Mouse (Mus musculus) heart, embryonic 12.5 days (tissue): ENCODE data around the gene Agbl3. TPM values are rescaled to one million over a fixed set of nuclear protein-coding genes. Genes with fewer than 3 reads are reported as not detected.
A peak's percentile ranks its signal among the peaks of the same experiment; 100 is the strongest.

Experiments used
- ATAC-seq: fragments of 200-750 bp; cut with Nextera tagmentation; 2 replicates; pipeline ENCODE4 v1.8.0; 2017; ENCODE audit warnings: moderate TSS enrichment, moderate library complexity; ENCODE audit not compliant: insufficient number of reproducible peaks, low FRiP score
- H3K27ac ChIP-seq: fragments of 300-500 bp; sonication (generic); 2 replicates; pipeline ENCODE4 v1.5.1; 2016; ENCODE audit warnings: mild to moderate bottlenecking, moderate library complexity; ENCODE audit not compliant: poor library complexity, severe bottlenecking
- H3K27me3 ChIP-seq: fragments of 300-500 bp; sonication (generic); replicated peaks from 2 replicates; pipeline ENCODE4 v1.6.1; 2016; ENCODE audit warnings: mild to moderate bottlenecking, moderate library complexity
- H3K36me3 ChIP-seq: fragments of 300-500 bp; sonication (generic); 2 replicates; pipeline ENCODE4 v1.6.1; 2016; ENCODE audit warnings: mild to moderate bottlenecking, moderate library complexity
- H3K4me1 ChIP-seq: fragments of 300-500 bp; sonication (generic); replicated peaks from 2 replicates; pipeline ENCODE4 v1.6.1; 2016; ENCODE audit warnings: mild to moderate bottlenecking
- H3K4me2 ChIP-seq: fragments of 300-500 bp; sonication (generic); 2 replicates; pipeline ENCODE4 v1.6.1; 2016; ENCODE audit warnings: mild to moderate bottlenecking, moderate library complexity
- H3K4me3 ChIP-seq: fragments of 300-500 bp; sonication (generic); 2 replicates; pipeline ENCODE4 v1.5.1; 2016; ENCODE audit warnings: mild to moderate bottlenecking
- H3K9ac ChIP-seq: fragments of 300-500 bp; sonication (generic); 2 replicates; pipeline ENCODE4 v1.6.1; 2016; ENCODE audit warnings: mild to moderate bottlenecking, moderate library complexity
- H3K9me3 ChIP-seq: fragments of 300-500 bp; sonication (generic); replicated peaks from 2 replicates; pipeline ENCODE4 v1.6.1; 2016; ENCODE audit warnings: mild to moderate bottlenecking, moderate library complexity
- WGBS: fragments of 180-500 bp; shearing (Covaris S2); methylation state at CpG from one replicate; pipeline ENCODE4 v1.1.7; 2016; 5-methylcytosine and 5-hydroxymethylcytosine counted together
- polyA plus RNA-seq: library from polyadenylated mRNA; unstranded; fragments of >200 nt; fragmentation: Nextera tagmentation; extraction: Ambion mirVana; gene quantifications from 2 replicates; pipeline ENCODE4 v1.2.1, GENCODE M21; 2016

The Agbl3 gene
- polyA plus RNA-seq: 6.2 and 6.4 TPM in 2 replicates

DNA sequence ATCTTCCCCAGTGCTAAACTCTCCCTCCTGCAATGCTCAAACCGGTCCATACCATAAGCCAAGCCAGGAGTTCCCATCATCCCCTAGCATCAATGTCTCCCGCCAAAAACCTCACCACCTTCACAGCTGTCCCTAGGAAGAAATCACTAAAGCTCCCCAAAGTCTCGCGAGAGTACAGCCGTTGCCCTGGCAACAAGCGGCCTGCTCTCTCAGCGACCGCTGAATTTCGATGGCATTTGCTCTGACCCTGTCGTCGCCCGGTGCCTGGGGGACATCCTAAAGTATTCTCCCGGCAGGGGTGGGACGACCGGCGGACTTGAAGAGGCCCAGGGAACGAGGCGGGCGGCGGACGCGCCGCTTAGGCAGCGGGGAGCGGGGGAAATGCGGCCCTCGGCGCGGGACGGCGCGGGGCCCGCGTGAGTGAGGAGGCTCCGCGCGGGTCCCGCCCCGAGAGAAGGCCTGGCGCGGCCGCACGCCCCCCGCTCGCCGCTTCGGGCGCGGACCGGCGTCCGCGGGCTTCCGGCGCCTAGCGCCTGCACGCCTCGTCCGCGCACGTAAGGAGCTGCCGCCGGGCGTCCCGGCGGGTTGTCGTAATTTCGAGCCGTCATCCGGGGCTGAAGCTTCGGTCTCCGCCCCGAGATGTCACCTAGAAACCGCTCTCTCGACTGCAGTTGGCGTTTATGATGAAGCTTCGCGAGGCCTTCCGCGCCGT is at the start of gene Agbl3:
Gene Agbl3 (plus strand): TSS at position 202 of the 712 bp plus-strand sequence.
- Histone ChIP-seq H3K4me3 (peak within 1 kb of the TSS; percentile 74), H3K27me3 (no peaks in the 10 kb centered on the region), H3K9me3 (no peaks in the 10 kb centered on the region), H3K27ac (peak within 1 kb of the TSS; percentile 98), H3K4me2 (peak within 1 kb of the TSS; percentile 73), H3K4me1 (no peaks in the 10 kb centered on the region), H3K36me3 (peaks cover 2% of the 10 kb centered on the region; the same call in 1 of the 2 replicates), H3K9ac (peak within 1 kb of the TSS; percentile 89)
- under 1% methylated on average over 66 of the region's 81 CpGs for WGBS
- ATAC-seq: peak; percentile 92

DNA sequence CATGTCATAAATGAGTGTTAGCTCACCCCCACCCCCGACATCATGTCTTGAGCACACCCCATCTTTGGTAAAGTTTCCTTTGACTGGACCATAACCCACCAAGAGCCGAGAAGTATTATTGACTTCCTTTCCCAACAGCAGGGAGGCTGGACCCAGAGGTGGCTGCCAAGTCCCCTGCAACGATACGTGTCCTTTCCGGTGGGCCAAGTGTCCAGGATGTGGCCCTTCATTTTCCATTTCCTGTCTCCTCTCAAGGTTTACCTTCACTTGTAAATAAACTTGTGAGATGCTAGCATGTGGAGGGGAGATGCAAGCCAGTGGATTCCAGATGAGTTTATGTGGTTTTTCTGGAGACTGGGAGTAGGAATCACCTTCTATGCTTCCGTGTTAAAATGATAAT is 49.2 kb upstream of the Agbl3 start:
- H3K27me3 ChIP-seq: no peaks in the 10 kb centered on the region
- H3K27ac ChIP-seq: no peak overlapping the region
- no peak overlapping the region for H3K4me3 ChIP-seq
- peaks cover 51% of the 10 kb centered on the region for H3K4me1 ChIP-seq
- H3K9me3 ChIP-seq: no peaks in the 10 kb centered on the region
- H3K36me3 ChIP-seq: 0 out of 2 replicates have a peak, but pooled peaks cover 4% of the 10 kb centered on the region
- H3K9ac ChIP-seq: no peak overlapping the region
- ATAC-seq: no peak
- 72% methylated on average over 6 of the region's 6 CpGs for WGBS
- no peak overlapping the region for H3K4me2 ChIP-seq

GRCm38 (mm10) chr6:34731529-34731928 is 48.7 kb upstream of the Agbl3 start:
- Histone ChIP-seq H3K27me3 (no peaks in the 10 kb centered on the region), H3K9me3 (no peaks in the 10 kb centered on the region), H3K4me3 (no peak overlapping the region), H3K4me2 (no peak overlapping the region), H3K27ac (no peak overlapping the region), H3K9ac (no peak overlapping the region), H3K36me3 (0 out of 2 replicates have a peak, but pooled peaks cover 4% of the 10 kb centered on the region), H3K4me1 (peaks cover 46% of the 10 kb centered on the region)
- WGBS: 84% methylated on average over 9 of the region's 9 CpGs
- no peak for ATAC-seq

DNA sequence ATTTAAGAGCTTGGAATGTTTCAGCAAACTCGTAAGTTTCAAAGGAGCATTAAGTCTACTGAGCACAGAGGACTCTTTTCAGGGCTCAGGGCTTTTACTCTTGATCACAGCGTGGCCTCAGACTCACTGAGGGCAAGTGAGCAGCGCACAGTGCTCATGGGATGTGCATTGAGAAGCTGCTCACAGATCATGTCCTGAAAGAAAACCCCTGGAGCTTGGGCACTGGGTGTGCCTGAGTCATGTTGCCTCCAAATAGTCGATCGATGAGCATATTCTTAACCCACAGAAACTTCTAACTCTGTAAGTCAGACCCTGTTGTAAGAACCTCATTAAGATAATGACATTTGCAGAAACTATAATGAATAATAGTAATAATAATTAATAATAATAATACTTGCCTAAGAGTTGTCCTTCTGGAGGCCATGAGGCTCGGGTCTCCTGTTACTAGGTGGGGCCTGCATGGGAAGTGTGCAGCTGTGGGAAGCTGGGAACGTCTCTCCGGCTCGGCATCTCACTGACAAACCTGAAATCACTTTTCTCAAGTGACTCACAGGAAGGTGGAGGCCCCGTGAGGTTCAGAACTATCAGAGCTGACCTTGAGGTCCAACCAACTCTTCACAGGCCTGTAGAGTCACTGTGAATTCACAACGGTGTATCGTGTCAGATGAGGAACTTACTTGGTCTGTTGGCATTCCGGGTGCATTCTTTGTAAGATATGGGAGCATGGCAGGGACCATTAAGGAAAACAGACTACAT is 45.1 kb upstream of the Agbl3 start:
- H3K9me3 ChIP-seq: no peaks in the 10 kb centered on the region
- H3K27me3 ChIP-seq: no peaks in the 10 kb centered on the region
- peak overlapping the region; percentile 62 for H3K27ac ChIP-seq
- H3K4me1 ChIP-seq: peaks cover 33% of the 10 kb centered on the region
- no peak overlapping the region for H3K4me2 ChIP-seq
- no peak overlapping the region for H3K9ac ChIP-seq
- H3K36me3 ChIP-seq: 0 out of 2 replicates have a peak, but pooled peaks cover under 1% of the 10 kb centered on the region
- 52% methylated on average over 13 of the region's 13 CpGs for WGBS
- no peak for ATAC-seq
- no peak overlapping the region for H3K4me3 ChIP-seq

- Histone ChIP-seq H3K27me3 (no peaks in the 10 kb centered on the region), H3K36me3 (peaks cover 11% of the 10 kb centered on the region), H3K4me2 (no peak overlapping the region), H3K4me3 (no peak overlapping the region), H3K9me3 (no peaks in the 10 kb centered on the region), H3K4me1 (peaks cover 21% of the 10 kb centered on the region), H3K9ac (no peak overlapping the region), H3K27ac (no peak overlapping the region)
- 63% methylated on average over 2 of the region's 2 CpGs for whole genome bisulfite sequencing
- ATAC-seq: no peak
Measured at GRCm38 (mm10) chr6:34736934-34737333, 43.3 kb upstream of the Agbl3 start.

DNA sequence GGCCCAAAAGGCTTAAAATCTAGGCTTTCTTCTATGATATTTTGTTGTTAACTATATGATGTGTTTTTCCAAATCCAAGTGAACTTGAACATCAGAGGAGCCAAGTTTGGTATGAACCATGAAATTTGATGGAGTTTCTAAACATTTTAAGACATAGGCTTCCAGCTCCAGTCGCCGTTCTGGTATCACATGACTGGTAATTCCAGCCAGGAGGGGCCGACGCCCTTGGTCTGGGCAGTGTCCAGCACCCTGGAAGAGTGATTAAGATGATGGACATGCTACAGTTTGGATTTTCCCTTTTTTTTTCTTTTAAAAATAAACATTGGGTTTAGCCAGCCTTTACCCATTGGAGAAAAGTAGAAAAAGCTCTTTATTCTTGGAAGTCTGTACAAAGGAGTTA is 36.3 kb upstream of the Agbl3 start:
- peaks cover 75% of the 10 kb centered on the region for H3K36me3 ChIP-seq
- no peak overlapping the region for H3K27ac ChIP-seq
- no peaks in the 10 kb centered on the region for H3K9me3 ChIP-seq
- no peak overlapping the region for H3K9ac ChIP-seq
- H3K4me3 ChIP-seq: no peak overlapping the region
- 59% methylated on average over 4 of the region's 4 CpGs for WGBS
- no peak for ATAC-seq
- H3K27me3 ChIP-seq: no peaks in the 10 kb centered on the region
- H3K4me1 ChIP-seq: peaks cover 15% of the 10 kb centered on the region; the same call in 1 of the 2 replicates
- H3K4me2 ChIP-seq: no peak overlapping the region

DNA sequence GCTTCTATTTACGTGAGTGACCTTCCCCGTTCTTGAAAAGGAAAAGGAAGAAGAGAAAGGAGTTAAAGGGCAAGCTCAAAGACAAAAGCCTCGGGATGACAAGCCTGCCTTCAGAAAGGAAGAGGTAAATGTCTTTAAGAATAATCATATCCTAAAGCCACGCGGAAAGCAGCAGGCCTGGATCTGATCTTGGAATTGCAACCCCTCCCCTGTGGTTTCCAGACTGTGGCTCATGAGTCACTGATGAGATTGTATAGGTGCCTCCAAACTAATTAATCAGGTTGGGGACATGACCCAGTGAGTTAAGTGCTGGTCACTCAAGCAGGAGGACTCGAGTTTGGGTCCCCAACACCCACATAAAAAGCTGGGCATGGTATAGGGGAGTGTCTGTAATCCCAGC is 32.4 kb upstream of the Agbl3 start:
- WGBS: 61% methylated on average over 6 of the region's 6 CpGs
- Histone ChIP-seq H3K4me2 (no peak overlapping the region), H3K27ac (no peak overlapping the region), H3K4me1 (peaks cover 26% of the 10 kb centered on the region), H3K9ac (no peak overlapping the region), H3K36me3 (peaks cover 73% of the 10 kb centered on the region), H3K9me3 (no peaks in the 10 kb centered on the region), H3K27me3 (no peaks in the 10 kb centered on the region), H3K4me3 (no peak overlapping the region)
- ATAC-seq: no peak

- Histone ChIP-seq H3K4me2 (no peak overlapping the region), H3K36me3 (peaks cover 73% of the 10 kb centered on the region), H3K4me3 (no peak overlapping the region), H3K4me1 (peaks cover 26% of the 10 kb centered on the region), H3K9ac (no peak overlapping the region), H3K9me3 (no peaks in the 10 kb centered on the region), H3K27ac (no peak overlapping the region), H3K27me3 (no peaks in the 10 kb centered on the region)
- no peak for ATAC-seq
- WGBS: 89% methylated on average over 11 of the region's 11 CpGs
Measured at GRCm38 (mm10) chr6:34748566-34748965, 31.7 kb upstream of the Agbl3 start.

DNA sequence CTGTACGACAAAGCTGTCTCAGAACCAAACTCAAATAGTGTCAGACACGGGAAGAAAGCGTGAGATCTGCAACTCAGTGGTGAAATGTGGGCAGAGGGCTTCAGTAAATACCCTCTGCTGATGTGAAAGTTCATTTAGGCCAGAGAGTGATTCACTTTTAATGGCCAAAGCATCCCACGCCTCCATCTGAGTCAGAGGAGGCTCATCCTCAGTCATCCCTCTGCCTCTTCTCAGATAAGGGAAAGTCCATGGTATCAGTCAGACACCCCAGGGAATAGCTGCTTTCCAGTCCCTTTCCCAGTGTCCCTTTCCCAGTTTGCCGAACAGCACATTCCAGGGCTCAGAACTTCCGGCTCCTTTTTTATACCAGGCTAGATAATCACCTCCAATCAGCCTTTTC is 30.7 kb upstream of the Agbl3 start:
- no peak overlapping the region for H3K9ac ChIP-seq
- peaks cover 26% of the 10 kb centered on the region for H3K4me1 ChIP-seq
- no peak for ATAC-seq
- H3K36me3 ChIP-seq: peaks cover 70% of the 10 kb centered on the region
- H3K9me3 ChIP-seq: no peaks in the 10 kb centered on the region
- no peak overlapping the region for H3K4me3 ChIP-seq
- H3K27me3 ChIP-seq: no peaks in the 10 kb centered on the region
- no peak overlapping the region for H3K4me2 ChIP-seq
- no peak overlapping the region for H3K27ac ChIP-seq
- 54% methylated on average over 6 of the region's 6 CpGs for WGBS

DNA sequence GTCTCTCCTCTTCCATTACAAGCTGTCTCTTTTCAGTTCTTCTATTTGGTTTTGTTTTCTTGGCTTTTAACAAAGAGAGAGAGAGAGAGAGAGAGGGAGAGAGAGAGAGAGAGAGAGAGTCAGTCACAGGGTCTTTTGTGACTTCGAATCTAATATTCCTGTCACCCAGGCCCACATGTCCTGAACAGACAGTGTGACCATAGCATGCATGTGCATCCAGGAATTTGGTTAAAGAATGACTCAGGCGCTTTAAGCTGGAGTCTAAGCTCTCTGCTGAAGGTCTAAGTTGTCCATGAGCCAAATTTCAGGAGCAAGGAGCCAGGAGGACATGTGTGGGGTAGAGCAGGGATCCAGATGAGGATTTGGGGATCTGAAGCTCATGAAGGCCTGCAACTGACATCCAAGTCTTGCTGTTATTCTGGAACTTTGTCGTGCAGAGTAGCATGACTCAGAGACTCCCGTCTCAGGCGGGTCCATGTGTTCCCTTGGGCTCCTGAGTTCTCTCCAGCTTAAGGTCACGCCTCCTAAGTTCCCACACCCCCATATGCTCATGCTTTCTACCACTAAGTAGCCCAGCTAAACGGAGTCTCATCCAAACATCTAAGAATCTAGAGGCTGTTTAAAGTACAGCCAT is 29.6 kb upstream of the Agbl3 start:
- 53% methylated on average over 7 of the region's 7 CpGs for WGBS
- no peak overlapping the region for H3K9ac ChIP-seq
- H3K4me3 ChIP-seq: no peak overlapping the region
- H3K9me3 ChIP-seq: no peaks in the 10 kb centered on the region
- H3K4me2 ChIP-seq: no peak overlapping the region
- H3K4me1 ChIP-seq: peaks cover 26% of the 10 kb centered on the region
- H3K27ac ChIP-seq: peak overlapping the region; percentile 24; the same call in 1 of the 2 replicates
- peaks cover 66% of the 10 kb centered on the region for H3K36me3 ChIP-seq
- no peaks in the 10 kb centered on the region for H3K27me3 ChIP-seq
- no peak for ATAC-seq

GRCm38 (mm10) chr6:34751625-34752024 is 28.6 kb upstream of the Agbl3 start:
- Histone ChIP-seq H3K27ac (no peak overlapping the region), H3K36me3 (peaks cover 65% of the 10 kb centered on the region), H3K4me3 (no peak overlapping the region), H3K9ac (no peak overlapping the region), H3K27me3 (no peaks in the 10 kb centered on the region), H3K4me2 (no peak overlapping the region), H3K9me3 (no peaks in the 10 kb centered on the region), H3K4me1 (peaks cover 26% of the 10 kb centered on the region)
- no peak for ATAC-seq
